ENCODE assay signal across 13 mouse cellular contexts in the genomic region with DNA sequence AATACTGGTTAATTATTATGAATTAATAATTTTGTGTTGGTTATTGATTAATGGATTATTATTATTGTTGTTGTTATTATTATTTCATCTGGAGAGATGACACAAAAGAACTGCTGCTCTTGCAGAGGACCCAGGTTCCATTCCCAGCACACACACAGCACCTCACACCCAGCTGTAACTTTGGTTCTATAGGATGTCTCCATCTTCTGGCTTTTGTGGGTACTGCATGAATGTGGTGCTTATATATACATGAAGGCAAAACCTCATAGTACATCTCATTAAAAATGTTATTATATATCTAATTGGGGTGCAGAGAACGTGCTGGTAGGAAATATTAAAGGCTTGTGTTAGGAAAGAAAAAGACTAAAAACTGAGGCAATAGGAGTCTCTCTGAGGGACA. TPM values are rescaled to one million over a fixed set of nuclear protein-coding genes. Genes with fewer than 3 reads are reported as not detected.
DNase-seq lines count a peak whose midpoint lies in the region; ATAC-seq and TF ChIP-seq lines count a peak whose summit lies in the region.
"Had no signal": no experiment of that assay in that cellular context is flagged by ENCODE, and none has a peak within 500 bp of the region (broad histone marks: within the 10 kb centered on the region; RNA-seq: fewer than 3 reads in every experiment).

No protein-coding gene starts in this region.

- no peaks in the 10 kb centered on the region for H3K9me3 ChIP-seq in forebrain, embryonic 14.5 days (replicated peaks; ENCODE audit: control insufficient read depth, low read length)
- H3K9me3 ChIP-seq in forebrain, embryonic 12.5 days = no peaks in the 10 kb centered on the region
- H3K9me3 ChIP-seq: kidney, embryonic 15.5 days had no signal

- H3K4me3 ChIP-seq in forebrain, embryonic 14.5 days (ENCODE audit: low read depth, low read length) = no peak overlapping the region
- no peak overlapping the region for H3K4me3 ChIP-seq in forebrain, embryonic 12.5 days (replicated peaks)
- no peak overlapping the region for H3K4me3 ChIP-seq in lung, adult 2 months (replicated peaks; ENCODE audit: extremely low read depth, low read depth, low read length)
- H3K4me3 ChIP-seq: kidney, embryonic 15.5 days had no signal

- no peak for TF ChIP-seq CTCF in lung, adult 2 months (IDR thresholded peaks at IDR 0.05; ENCODE audit: insufficient read depth, low read length)

- no peaks in the 10 kb centered on the region for H3K27me3 ChIP-seq in forebrain, embryonic 14.5 days (replicated peaks; ENCODE audit: control insufficient read depth, insufficient read depth, low read length)
- H3K27me3 ChIP-seq in forebrain, embryonic 12.5 days = no peaks in the 10 kb centered on the region
- H3K27me3 ChIP-seq: kidney, embryonic 15.5 days had no signal

- no peak overlapping the region for H3K4me2 ChIP-seq in forebrain, embryonic 14.5 days (ENCODE audit: low read length)
- no peak overlapping the region for H3K4me2 ChIP-seq in forebrain, embryonic 12.5 days
- H3K4me2 ChIP-seq: kidney, embryonic 15.5 days had no signal

- no peak overlapping the region for H3K27ac ChIP-seq in forebrain, embryonic 14.5 days (ENCODE audit: low read depth, low read length)
- no peak overlapping the region for H3K27ac ChIP-seq in forebrain, embryonic 12.5 days
- H3K27ac ChIP-seq: kidney, embryonic 15.5 days had no signal

- no peaks in the 10 kb centered on the region for H3K4me1 ChIP-seq in forebrain, embryonic 14.5 days (ENCODE audit: control insufficient read depth, insufficient read depth, low read length)
- no peaks in the 10 kb centered on the region for H3K4me1 ChIP-seq in forebrain, embryonic 12.5 days
- H3K4me1 ChIP-seq in lung, adult 2 months (ENCODE audit: control insufficient read depth, insufficient read depth, low read length) = no peaks in the 10 kb centered on the region
- H3K4me1 ChIP-seq: kidney, embryonic 15.5 days had no signal

- no peak for TF ChIP-seq POLR2A in lung, adult 2 months (IDR thresholded peaks at IDR 0.05; ENCODE audit: borderline replicate concordance, extremely low read depth, low read depth, low read length)

- H3K36me3 ChIP-seq in forebrain, embryonic 14.5 days (ENCODE audit: control insufficient read depth, insufficient read depth, low read length) = no peaks in the 10 kb centered on the region
- H3K36me3 ChIP-seq in forebrain, embryonic 12.5 days (replicated peaks) = no peaks in the 10 kb centered on the region
- H3K36me3 ChIP-seq: kidney, embryonic 15.5 days had no signal

- no peak for ATAC-seq in forebrain, embryonic 14.5 days
- no peak for ATAC-seq in forebrain, embryonic 12.5 days (ENCODE audit: low FRiP score)
- ATAC-seq in megakaryocyte-erythroid progenitor cell, adult 5-6 weeks (replicated peaks; ENCODE audit: low FRiP score, low TSS enrichment, poor library complexity, severe bottlenecking) = 0 out of 2 replicates have a peak, but pooled peaks have one; percentile 75

- H3K9ac ChIP-seq in forebrain, embryonic 14.5 days (ENCODE audit: low read length) = no peak overlapping the region
- H3K9ac ChIP-seq in forebrain, embryonic 12.5 days = no peak overlapping the region
- H3K9ac ChIP-seq: kidney, embryonic 15.5 days had no signal

- peak; percentile 10 for DNase-seq in forebrain, embryonic 14.5 days (ENCODE audit: low spot score)
- DNase-seq in lung, postnatal 36 days = peak; percentile 0
- no peak for DNase-seq in lung, adult 2 months
- DNase-seq in R1 (ENCODE audit: low read depth, low spot score) = peak; percentile 77
- DNase-seq in right cerebral cortex, postnatal 25 days = no peak
- no peak for DNase-seq in frontal cortex, postnatal 25 days (ENCODE audit: low spot score in 2 of 2)

- 53% methylated on average over 1 of the region's 1 CpGs for WGBS in forebrain, embryonic 14.5 days
- 49% methylated on average over 1 of the region's 1 CpGs for WGBS in forebrain, embryonic 12.5 days
- 62% methylated on average over 1 of the region's 1 CpGs for WGBS in lung, adult 2 months

RNA-seq across cellular contexts. Expression of gene 1700123K08Rik, which starts 11.8 kb away (rescaled TPM):
- polyA plus RNA-seq in forebrain, embryonic 14.5 days (2014; fragmentation: Nextera tagmentation; extraction: Ambion mirVana) = not detected in 2 replicates
- polyA plus RNA-seq in forebrain, embryonic 12.5 days (2016; fragmentation: Nextera tagmentation; extraction: Ambion mirVana) = not detected in 2 replicates
- polyA plus RNA-seq in lung, adult 2 months (2012; rRNA removed) = not detected in 2 replicates
- total RNA-seq in megakaryocyte-erythroid progenitor cell, adult 5-6 weeks (2014; fragmentation: Nextera tagmentation) = not detected in 2 replicates
- total RNA-seq in megakaryocyte-erythroid progenitor cell, adult 5-6 weeks (2017) = not detected in 2 replicates
- total RNA-seq: adrenal gland, postnatal 4 days; left cerebral cortex, postnatal 10 days; megakaryocyte, adult 5-6 weeks had no signal
- polyA plus RNA-seq: heart, embryonic 16.5 days; kidney, embryonic 15.5 days had no signal

Comparison
In these comparisons a context has a peak if more than half of its experiments do, and no peak if none do; other contexts are left out.
1. DNase-seq: peak in forebrain, embryonic 14.5 days (single experiment), lung, postnatal 36 days (single experiment) and R1 (single experiment); none in lung, adult 2 months (single experiment), right cerebral cortex, postnatal 25 days (single experiment) and frontal cortex, postnatal 25 days (0 of 2).